Mouse (Mus musculus) thymus, adult 2 months (tissue): ENCODE measurements around the gene Pank1.

Source experiments
- CTCF ChIP-seq: fragments of 200-500 bp; IDR thresholded peaks from 2 replicates; pipeline ENCODE4 v1.5.1; 2012; ENCODE audit warnings: mild to moderate bottlenecking, control low read depth, low read length, moderate library complexity, borderline replicate concordance; ENCODE audit not compliant: control insufficient read depth, poor library complexity, insufficient read depth; ENCODE audit errors: extremely low read depth
- POLR2A ChIP-seq: fragments of 200-500 bp; IDR thresholded peaks from 2 replicates; pipeline ENCODE4 v1.6.1; 2012; ENCODE audit warnings: mild to moderate bottlenecking, low read length, control low read depth, moderate library complexity; ENCODE audit not compliant: control insufficient read depth, poor library complexity, insufficient read depth; ENCODE audit errors: extremely low read depth

DNA sequence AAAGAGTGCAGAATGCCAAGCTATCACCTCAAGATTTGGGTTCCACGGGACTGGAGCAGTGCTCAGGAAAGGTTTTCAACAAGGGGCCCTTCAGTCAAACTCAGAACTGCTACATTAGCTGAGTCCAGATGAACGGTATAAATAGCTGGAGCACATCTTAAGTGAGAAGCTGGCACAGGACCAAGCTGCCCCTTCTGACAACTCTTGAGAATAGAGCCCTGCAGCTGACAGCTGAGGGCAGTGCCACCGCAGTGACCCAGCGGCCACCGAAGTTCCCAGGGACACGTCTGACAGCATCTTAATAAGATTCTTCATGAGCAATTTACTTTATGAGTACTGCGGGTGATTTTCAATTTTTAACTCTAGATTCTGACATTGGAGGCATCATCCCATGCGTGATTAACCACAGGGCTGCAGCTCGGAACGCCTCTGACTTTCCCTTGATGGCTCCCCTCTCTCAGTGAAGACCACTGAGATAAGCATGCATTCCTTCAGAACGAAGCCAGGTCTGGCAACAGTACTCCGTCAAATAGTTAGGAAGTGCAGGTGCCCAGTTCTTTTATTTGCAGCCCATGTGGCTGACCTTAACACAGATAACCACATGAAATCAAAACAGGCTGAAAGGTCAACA, 23.1 kb downstream of the Pank1 start:
- TF ChIP-seq CTCF (no peak), POLR2A (no peak)
